ENCODE assay signal across 8 mouse cellular contexts in the genomic region with DNA sequence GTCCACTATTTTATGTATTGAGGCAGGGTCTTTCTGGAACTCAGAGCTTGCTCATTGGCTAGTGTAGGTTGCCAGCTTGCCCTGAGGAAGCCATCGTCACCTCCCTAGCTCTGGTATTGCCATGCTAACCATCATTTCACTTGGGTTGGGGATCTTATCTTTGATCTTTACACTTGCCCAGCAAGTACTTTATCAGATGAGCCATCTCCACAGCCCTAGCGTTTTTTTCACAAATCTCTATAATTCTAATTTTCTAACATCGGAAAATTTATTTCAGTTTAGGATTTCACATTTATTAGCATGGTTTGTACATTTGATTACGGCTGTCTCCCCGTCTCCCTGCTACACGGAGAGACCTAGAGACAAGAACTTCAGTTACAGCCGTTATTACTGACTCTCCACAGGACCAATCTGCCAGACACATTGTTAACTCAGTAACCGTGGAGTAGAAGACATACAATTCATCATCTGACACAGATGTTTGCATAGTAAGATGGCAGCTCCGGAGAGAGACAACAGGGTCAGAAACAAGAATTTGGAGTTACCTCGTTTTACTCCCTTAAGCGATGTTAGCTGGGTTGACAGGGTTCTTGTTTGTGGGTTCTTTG. TPM values are rescaled to one million over a fixed set of nuclear protein-coding genes. Genes with fewer than 3 reads are reported as not detected.
DNase-seq lines count a peak whose midpoint lies in the region; ATAC-seq and TF ChIP-seq lines count a peak whose summit lies in the region.

No protein-coding gene starts in this region.

- no peaks in the 10 kb centered on the region for H3K36me3 ChIP-seq in lung, postnatal 0 days (ENCODE audit: insufficient read depth, low read length)
- H3K36me3 ChIP-seq in limb, embryonic 14.5 days (ENCODE audit: control insufficient read depth, insufficient read depth, low read length) = 0 out of 2 replicates have a peak, but pooled peaks cover 4% of the 10 kb centered on the region
- H3K36me3 ChIP-seq in stomach, embryonic 14.5 days (ENCODE audit: control insufficient read depth, insufficient read depth, low read length) = no peaks in the 10 kb centered on the region; the same call in 1 of the 2 replicates

- peak overlapping the region; percentile 77 for H3K4me3 ChIP-seq in lung, postnatal 0 days (ENCODE audit: low read depth, low read length)
- peak overlapping the region; percentile 85 for H3K4me3 ChIP-seq in limb, embryonic 14.5 days (replicated peaks; ENCODE audit: low read length)
- H3K4me3 ChIP-seq in stomach, embryonic 14.5 days (ENCODE audit: low read depth, low read length) = peak overlapping the region; percentile 73

- H3K4me2 ChIP-seq in lung, postnatal 0 days (replicated peaks; ENCODE audit: low read depth, low read length) = peak overlapping the region; percentile 78
- H3K4me2 ChIP-seq in limb, embryonic 14.5 days (replicated peaks; ENCODE audit: low read depth, low read length, severe bottlenecking) = peak overlapping the region; percentile 67
- peak overlapping the region; percentile 83 for H3K4me2 ChIP-seq in stomach, embryonic 14.5 days (replicated peaks; ENCODE audit: low read depth, low read length)

- H3K9me3 ChIP-seq in lung, postnatal 0 days (ENCODE audit: low read length) = no peaks in the 10 kb centered on the region
- H3K9me3 ChIP-seq in limb, embryonic 14.5 days (ENCODE audit: control insufficient read depth, low read length) = no peaks in the 10 kb centered on the region
- no peaks in the 10 kb centered on the region for H3K9me3 ChIP-seq in stomach, embryonic 14.5 days (ENCODE audit: control insufficient read depth, low read depth, low read length)

- H3K4me1 ChIP-seq in lung, postnatal 0 days (ENCODE audit: insufficient read depth, low read depth, low read length) = no peaks in the 10 kb centered on the region
- H3K4me1 ChIP-seq in limb, embryonic 14.5 days (ENCODE audit: control insufficient read depth, insufficient read depth, low read length) = peaks cover 8% of the 10 kb centered on the region; the same call in 1 of the 2 replicates
- H3K4me1 ChIP-seq in stomach, embryonic 14.5 days (ENCODE audit: control insufficient read depth, insufficient read depth, low read length) = peaks cover 11% of the 10 kb centered on the region

- TF ChIP-seq EP300 in lung, postnatal 0 days (IDR thresholded peaks at IDR 0.05) = no peak

- peak overlapping the region; percentile 50 for H3K9ac ChIP-seq in lung, postnatal 0 days (replicated peaks; ENCODE audit: low read depth)
- peak overlapping the region; percentile 79 for H3K9ac ChIP-seq in limb, embryonic 14.5 days (ENCODE audit: low read depth, low read length, severe bottlenecking)
- peak overlapping the region; percentile 73 for H3K9ac ChIP-seq in stomach, embryonic 14.5 days (replicated peaks; ENCODE audit: low read depth, low read length)

- WGBS in lung, postnatal 0 days = 7% methylated on average over 11 of the region's 11 CpGs
- 9% methylated on average over 11 of the region's 11 CpGs for WGBS in limb, embryonic 14.5 days
- 7% methylated on average over 11 of the region's 11 CpGs for WGBS in stomach, embryonic 14.5 days

- DNase-seq in lung, postnatal 0 days (ENCODE audit: low spot score) = peak; percentile 52
- no peak for DNase-seq in lung, postnatal 14 days
- DNase-seq in limb, embryonic 14.5 days (ENCODE audit: low spot score) = peak; percentile 16
- no peak for DNase-seq in spleen, postnatal 4 days (ENCODE audit: low spot score in 2 of 2)
- no peak for DNase-seq in left cerebral cortex, postnatal 36 days (ENCODE audit: low spot score in 2 of 2)
- no peak for DNase-seq in kidney, postnatal 25 days

- peak; percentile 21; the same call in 1 of the 2 replicates for ATAC-seq in lung, postnatal 0 days
- peak; percentile 3; the same call in 1 of the 2 replicates for ATAC-seq in erythroblast, adult 5-6 weeks (replicated peaks; ENCODE audit: low FRiP score, poor library complexity, severe bottlenecking)
- no peak for ATAC-seq in limb, embryonic 14.5 days (ENCODE audit: low FRiP score, low read depth)
- no peak for ATAC-seq in stomach, embryonic 14.5 days (ENCODE audit: insufficient number of reproducible peaks, insufficient read depth, low FRiP score, low read depth)

- no peak for TF ChIP-seq CTCF in lung, postnatal 0 days (IDR thresholded peaks at IDR 0.05)

- H3K27me3 ChIP-seq in lung, postnatal 0 days (replicated peaks; ENCODE audit: insufficient read depth, low read length) = no peaks in the 10 kb centered on the region
- H3K27me3 ChIP-seq in limb, embryonic 14.5 days (ENCODE audit: control insufficient read depth, insufficient read depth, low read length) = no peaks in the 10 kb centered on the region
- H3K27me3 ChIP-seq in stomach, embryonic 14.5 days (ENCODE audit: control insufficient read depth, insufficient read depth, low read length) = no peaks in the 10 kb centered on the region

- no peak for TF ChIP-seq POLR2A in limb, embryonic 14.5 days (IDR thresholded peaks at IDR 0.05; ENCODE audit: borderline replicate concordance, extremely low read depth, insufficient read depth, insufficient read length)

- intact Hi-C loops in left cerebral cortex, postnatal 36 days (cut with DNase I) = loop anchor here (5.0 kb wide), 1 partner anchor 141 kb away; the partner anchor contains the start of gene Sptan1

- H3K27ac ChIP-seq in lung, postnatal 0 days (ENCODE audit: low read length) = peak overlapping the region; percentile 86
- H3K27ac ChIP-seq in limb, embryonic 14.5 days (replicated peaks; ENCODE audit: low read depth, low read length) = peak overlapping the region; percentile 91
- peak overlapping the region; percentile 95 for H3K27ac ChIP-seq in stomach, embryonic 14.5 days (ENCODE audit: low read length)

RNA-seq across cellular contexts. Expression of gene Urm1, which starts 6.5 kb away (rescaled TPM):
- 13.5 and 19.0 TPM in 2 replicates for polyA plus RNA-seq in lung, postnatal 0 days (2015; fragmentation: Nextera tagmentation; extraction: Ambion mirVana)
- 5.4 and 8.2 TPM in 2 replicates for total RNA-seq in erythroblast, adult 5-6 weeks (2015; ENCODE audit: low replicate concordance)
- 5.6 and 8.9 TPM in 2 replicates for total RNA-seq in erythroblast, adult 5-6 weeks (2017; ENCODE audit: low replicate concordance)
- 68.3 and 87.6 TPM in 2 replicates for polyA plus RNA-seq in limb, embryonic 14.5 days (2012; rRNA removed)
- 26.3 and 28.3 TPM in 2 replicates for polyA plus RNA-seq in limb, embryonic 14.5 days (2014; fragmentation: Nextera tagmentation; extraction: Ambion mirVana)
- 20.8 and 24.6 TPM in 2 replicates for polyA plus RNA-seq in stomach, embryonic 14.5 days (2014; fragmentation: Nextera tagmentation; extraction: Ambion mirVana)
- total RNA-seq in left cerebral cortex, postnatal 36 days (2021) = 10 to 100 TPM; 57.0 to 63.4 TPM

RNA-seq across cellular contexts. Expression of gene Slc27a4, which starts 24.0 kb away (rescaled TPM):
- 11.8 and 12.1 TPM in 2 replicates for polyA plus RNA-seq in lung, postnatal 0 days (2015; fragmentation: Nextera tagmentation; extraction: Ambion mirVana)
- 1.9 and 4.2 TPM in 2 replicates for total RNA-seq in erythroblast, adult 5-6 weeks (2015; ENCODE audit: low replicate concordance)
- total RNA-seq in erythroblast, adult 5-6 weeks (2017; ENCODE audit: low replicate concordance) = 5.1 and 9.8 TPM in 2 replicates
- 24.0 and 29.7 TPM in 2 replicates for polyA plus RNA-seq in limb, embryonic 14.5 days (2012; rRNA removed)
- 17.1 and 17.7 TPM in 2 replicates for polyA plus RNA-seq in limb, embryonic 14.5 days (2014; fragmentation: Nextera tagmentation; extraction: Ambion mirVana)
- polyA plus RNA-seq in stomach, embryonic 14.5 days (2014; fragmentation: Nextera tagmentation; extraction: Ambion mirVana) = 12.2 TPM in 2 replicates
- total RNA-seq in left cerebral cortex, postnatal 36 days (2021) = 10 to 100 TPM; 75.9 to 81.6 TPM

RNA-seq across cellular contexts. Expression of gene Trub2, which starts 38.1 kb away (rescaled TPM):
- polyA plus RNA-seq in lung, postnatal 0 days (2015; fragmentation: Nextera tagmentation; extraction: Ambion mirVana) = 16.2 and 18.5 TPM in 2 replicates
- total RNA-seq in erythroblast, adult 5-6 weeks (2015; ENCODE audit: low replicate concordance) = 25.1 and 27.7 TPM in 2 replicates
- total RNA-seq in erythroblast, adult 5-6 weeks (2017; ENCODE audit: low replicate concordance) = 29.7 and 31.1 TPM in 2 replicates
- 45.8 and 49.2 TPM in 2 replicates for polyA plus RNA-seq in limb, embryonic 14.5 days (2012; rRNA removed)
- polyA plus RNA-seq in limb, embryonic 14.5 days (2014; fragmentation: Nextera tagmentation; extraction: Ambion mirVana) = 24.2 and 29.5 TPM in 2 replicates
- 31.0 and 32.3 TPM in 2 replicates for polyA plus RNA-seq in stomach, embryonic 14.5 days (2014; fragmentation: Nextera tagmentation; extraction: Ambion mirVana)
- 10 to 100 TPM; 46.6 to 52.1 TPM for total RNA-seq in left cerebral cortex, postnatal 36 days (2021)

RNA-seq across cellular contexts. Expression of gene Coq4, which starts 39.1 kb away (rescaled TPM):
- 11.7 and 13.1 TPM in 2 replicates for polyA plus RNA-seq in lung, postnatal 0 days (2015; fragmentation: Nextera tagmentation; extraction: Ambion mirVana)
- 2.3 and 9.2 TPM in 2 replicates for total RNA-seq in erythroblast, adult 5-6 weeks (2015; ENCODE audit: low replicate concordance)
- total RNA-seq in erythroblast, adult 5-6 weeks (2017; ENCODE audit: low replicate concordance) = 1.8 and 2.2 TPM in 2 replicates
- 27.2 and 31.6 TPM in 2 replicates for polyA plus RNA-seq in limb, embryonic 14.5 days (2012; rRNA removed)
- polyA plus RNA-seq in limb, embryonic 14.5 days (2014; fragmentation: Nextera tagmentation; extraction: Ambion mirVana) = 29.4 and 34.1 TPM in 2 replicates
- 33.0 and 39.1 TPM in 2 replicates for polyA plus RNA-seq in stomach, embryonic 14.5 days (2014; fragmentation: Nextera tagmentation; extraction: Ambion mirVana)
- total RNA-seq in left cerebral cortex, postnatal 36 days (2021) = 10 to 100 TPM; 29.1 to 32.9 TPM

RNA-seq across cellular contexts. Expression of gene Cercam, which starts 42.5 kb away (rescaled TPM):
- polyA plus RNA-seq in lung, postnatal 0 days (2015; fragmentation: Nextera tagmentation; extraction: Ambion mirVana) = 5.4 and 5.6 TPM in 2 replicates
- 16.9 and 19.4 TPM in 2 replicates for total RNA-seq in erythroblast, adult 5-6 weeks (2015; ENCODE audit: low replicate concordance)
- 18.8 and 20.8 TPM in 2 replicates for total RNA-seq in erythroblast, adult 5-6 weeks (2017; ENCODE audit: low replicate concordance)
- polyA plus RNA-seq in limb, embryonic 14.5 days (2012; rRNA removed) = 53.7 and 75.9 TPM in 2 replicates
- polyA plus RNA-seq in limb, embryonic 14.5 days (2014; fragmentation: Nextera tagmentation; extraction: Ambion mirVana) = 24.8 and 28.1 TPM in 2 replicates
- 23.6 and 28.1 TPM in 2 replicates for polyA plus RNA-seq in stomach, embryonic 14.5 days (2014; fragmentation: Nextera tagmentation; extraction: Ambion mirVana)
- total RNA-seq in left cerebral cortex, postnatal 36 days (2021) = 1 to 10 TPM; 5.8 to 10.0 TPM

Comparison
In these comparisons a context has a peak if more than half of its experiments do, and no peak if none do; other contexts are left out.
1. DNase-seq: peak in lung, postnatal 0 days (single experiment) and limb, embryonic 14.5 days (single experiment); none in lung, postnatal 14 days (single experiment), spleen, postnatal 4 days (0 of 2), left cerebral cortex, postnatal 36 days (0 of 2) and kidney, postnatal 25 days (0 of 2).
2. ATAC-seq: peak in lung, postnatal 0 days (single experiment) and erythroblast, adult 5-6 weeks (single experiment); none in limb, embryonic 14.5 days (single experiment) and stomach, embryonic 14.5 days (single experiment).
3. Peak in every context shown above with its lines, with median percentiles within 50 percentile points of each other: H3K27ac ChIP-seq, H3K4me2 ChIP-seq, H3K4me3 ChIP-seq and H3K9ac ChIP-seq.